Mouse (Mus musculus) liver, postnatal 0 days (tissue): ENCODE results near the gene Exosc2.

Experiments used
- CTCF ChIP-seq: sonication (generic); IDR thresholded peaks from 2 replicates; pipeline ENCODE4 v1.5.1; 2016; ENCODE audit warnings: antibody characterized with exemption, low read depth
- EP300 ChIP-seq: IDR thresholded peaks from 2 replicates; pipeline ENCODE4 v1.6.1; 2016; ENCODE audit warnings: antibody characterized with exemption, low read depth, mild to moderate bottlenecking

DNA sequence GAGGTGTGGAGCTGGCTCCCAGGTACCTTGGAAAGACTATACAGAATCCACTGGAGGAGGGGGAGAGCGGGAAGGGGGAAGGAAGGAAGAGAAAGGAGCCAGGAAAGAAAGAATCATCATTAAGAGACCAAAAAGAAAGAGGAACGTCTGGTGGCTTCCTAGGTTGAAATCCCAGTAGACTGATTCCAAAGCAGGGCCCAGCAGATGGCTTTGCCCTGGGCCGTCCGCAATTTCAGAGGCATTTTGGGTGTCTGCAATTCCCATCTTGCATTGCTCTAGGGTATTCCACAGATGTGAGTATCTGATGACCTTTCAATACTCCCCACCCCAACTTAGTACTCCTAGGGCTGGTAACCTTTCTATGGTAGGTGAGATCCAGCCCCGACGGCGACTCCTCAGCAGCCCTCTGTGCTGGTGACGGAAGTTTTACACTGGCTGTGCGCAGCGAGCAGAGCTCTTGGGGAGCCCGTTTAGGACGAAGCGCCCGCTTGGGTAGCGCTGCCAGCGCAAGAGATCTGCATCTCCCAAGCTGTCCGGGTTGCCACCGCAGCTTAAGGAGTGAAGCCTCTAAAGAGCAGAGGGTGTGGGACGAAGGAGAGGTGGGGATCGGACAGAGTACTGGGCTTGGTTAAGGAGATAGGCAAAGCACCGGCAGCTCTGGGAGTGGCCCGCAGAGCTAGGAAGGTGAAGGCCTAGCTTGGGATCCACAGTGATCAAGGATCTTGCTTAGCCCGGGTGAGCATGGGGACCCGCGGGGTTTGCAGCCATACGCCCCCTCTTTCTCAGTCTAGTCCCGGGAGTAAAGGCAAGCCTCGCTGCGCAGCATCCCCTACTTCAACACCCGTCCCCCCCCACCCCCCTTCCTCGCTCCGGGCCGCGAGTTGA is 31.7 kb upstream of the Exosc2 start:
- TF ChIP-seq CTCF, result no peak
- TF ChIP-seq EP300, result no peak
